Comparison of ENCODE assay signal across 23 mouse cellular contexts in the genomic region with DNA sequence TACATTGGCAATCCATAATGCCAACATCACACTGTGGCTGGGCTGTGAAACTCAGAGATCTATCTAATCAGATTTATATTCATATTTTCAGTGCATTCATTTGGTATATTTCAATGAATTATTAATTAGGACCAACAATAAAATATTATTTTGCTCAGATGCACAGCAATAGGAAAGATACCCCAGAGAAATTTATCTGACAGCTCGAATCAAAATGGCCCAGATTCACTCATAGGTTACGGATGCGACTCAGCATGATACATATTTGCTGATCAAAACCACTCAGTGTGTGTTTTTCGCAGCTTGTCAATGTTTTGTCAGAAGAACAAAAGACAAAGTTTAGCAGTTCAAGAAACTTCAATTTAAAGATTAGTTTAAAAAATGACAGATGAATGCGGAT.
"Had no signal": no experiment of that assay in that cellular context is flagged by ENCODE, and none has a peak within 500 bp of the region (broad histone marks: within the 10 kb centered on the region; RNA-seq: fewer than 3 reads in every experiment).

No protein-coding gene starts in this region.

- H3K27ac ChIP-seq: gastrocnemius, adult 2 months; heart, embryonic 10.5 days; hindbrain, embryonic 10.5 days; hindbrain, embryonic 12.5 days; hindbrain, embryonic 14.5 days; intestine, embryonic 15.5 days; layer of hippocampus, adult 2 months; limb, embryonic 13.5 days; limb, embryonic 15.5 days; liver, embryonic 12.5 days had no signal

- H3K36me3 ChIP-seq: heart, embryonic 10.5 days; heart, embryonic 12.5 days; hindbrain, embryonic 10.5 days; hindbrain, embryonic 12.5 days; intestine, embryonic 15.5 days; limb, embryonic 13.5 days; limb, embryonic 15.5 days; liver, embryonic 12.5 days had no signal

- H3K4me3 ChIP-seq: gastrocnemius, adult 2 months; heart, embryonic 10.5 days; heart, embryonic 12.5 days; hindbrain, embryonic 10.5 days; hindbrain, embryonic 12.5 days; intestine, embryonic 15.5 days; layer of hippocampus, adult 2 months; limb, embryonic 13.5 days; limb, embryonic 15.5 days; liver, embryonic 12.5 days had no signal

- DNase-seq: gastrocnemius, adult 2 months; gastrocnemius, postnatal 10 days; gastrocnemius, postnatal 25 days; heart, adult 18-20 months; heart, postnatal 10 days; heart, postnatal 4 days; kidney, adult 18-20 months; kidney, postnatal 10 days; kidney, postnatal 25 days; kidney, postnatal 4 days; left cerebral cortex, postnatal 4 days had no signal

- ATAC-seq: inflammation-experienced regulatory T-cells, adult 6 months; intestine, embryonic 15.5 days; intestine, postnatal 0 days; liver, embryonic 12.5 days had no signal

- H3K4me2 ChIP-seq: heart, embryonic 12.5 days; hindbrain, embryonic 12.5 days; hindbrain, embryonic 14.5 days; intestine, embryonic 15.5 days; limb, embryonic 13.5 days; limb, embryonic 15.5 days; liver, embryonic 12.5 days had no signal

- H3K9me3 ChIP-seq: heart, embryonic 10.5 days; heart, embryonic 12.5 days; hindbrain, embryonic 10.5 days; hindbrain, embryonic 12.5 days; intestine, embryonic 15.5 days; limb, embryonic 13.5 days; limb, embryonic 15.5 days; liver, embryonic 12.5 days had no signal

- H3K27me3 ChIP-seq: heart, embryonic 12.5 days; hindbrain, embryonic 12.5 days; intestine, embryonic 15.5 days; limb, embryonic 13.5 days; limb, embryonic 15.5 days; liver, embryonic 12.5 days had no signal

- H3K9ac ChIP-seq: heart, embryonic 12.5 days; hindbrain, embryonic 12.5 days; hindbrain, embryonic 14.5 days; intestine, embryonic 15.5 days; limb, embryonic 13.5 days; limb, embryonic 15.5 days; liver, embryonic 12.5 days had no signal

- H3K4me1 ChIP-seq: heart, embryonic 10.5 days; heart, embryonic 12.5 days; hindbrain, embryonic 10.5 days; hindbrain, embryonic 12.5 days; intestine, embryonic 15.5 days; limb, embryonic 15.5 days; liver, embryonic 12.5 days had no signal
